Mouse (Mus musculus) forebrain, postnatal 0 days (tissue): ENCODE measurements around the gene Vps8. TPM values are rescaled to one million over a fixed set of nuclear protein-coding genes. Genes with fewer than 3 reads are reported as not detected.

ENCODE experiments used
- ATAC-seq: fragments of 200-750 bp; cut with Nextera tagmentation; 2 replicates; pipeline ENCODE4 v1.8.0; 2017; ENCODE audit warnings: mild to moderate bottlenecking, moderate library complexity
- DNase-seq: peaks from one replicate; pipeline ENCODE4 v3.0.0-alpha.2; 2015
- H3K27ac ChIP-seq: fragments of 300-500 bp; sonication (generic); 2 replicates; pipeline ENCODE4 v1.5.1; 2014; ENCODE audit warnings: low read depth, mild to moderate bottlenecking, antibody characterized with exemption, low read length, moderate library complexity, mixed read lengths
- H3K27me3 ChIP-seq: fragments of 300-500 bp; sonication (generic); 2 replicates; pipeline ENCODE4 v1.6.1; 2014; ENCODE audit warnings: mild to moderate bottlenecking, low read length, mixed read lengths; ENCODE audit not compliant: insufficient read depth
- H3K36me3 ChIP-seq: fragments of 300-500 bp; sonication (generic); 2 replicates; pipeline ENCODE4 v1.6.1; 2014; ENCODE audit warnings: mild to moderate bottlenecking, moderate library complexity; ENCODE audit not compliant: insufficient read depth
- H3K4me1 ChIP-seq: fragments of 300-500 bp; sonication (generic); 2 replicates; pipeline ENCODE4 v1.6.1; 2014; ENCODE audit warnings: antibody characterized with exemption; ENCODE audit not compliant: insufficient read depth
- H3K4me2 ChIP-seq: fragments of 300-500 bp; sonication (generic); 2 replicates; pipeline ENCODE4 v1.6.1; 2014; ENCODE audit warnings: low read depth, mild to moderate bottlenecking, moderate library complexity
- H3K4me3 ChIP-seq: fragments of 300-500 bp; sonication (generic); 2 replicates; pipeline ENCODE4 v1.5.1; 2014; ENCODE audit warnings: low read depth, low read length, mixed read lengths
- H3K9ac ChIP-seq: fragments of 300-500 bp; sonication (generic); 2 replicates; pipeline ENCODE4 v1.6.1; 2014; ENCODE audit warnings: mild to moderate bottlenecking
- H3K9me3 ChIP-seq: fragments of 300-500 bp; sonication (generic); 2 replicates; pipeline ENCODE4 v1.6.1; 2016; ENCODE audit warnings: low read length
- CTCF ChIP-seq: sonication (generic); IDR thresholded peaks from 2 replicates; pipeline ENCODE4 v1.5.1; 2016; ENCODE audit warnings: antibody characterized with exemption, control low read depth, low read depth
- WGBS: fragments of 180-500 bp; shearing (Covaris S2); extraction: QIAGEN DNeasy Blood & Tissue Kit; methylation state at CpG from one replicate; pipeline ENCODE4 v1.1.7; 2014; 5-methylcytosine and 5-hydroxymethylcytosine counted together
- polyA plus RNA-seq: library from polyadenylated mRNA; unstranded; fragments of >200 nt; fragmentation: Nextera tagmentation; extraction: Ambion mirVana; gene quantifications from 2 replicates; pipeline ENCODE4 v1.2.1, GENCODE M21; 2015
- total RNA-seq: library from RNA; depleted of rRNA; stranded (reverse); fragments of >200 nt; gene quantifications from 2 replicates; pipeline ENCODE4 v1.2.3, GENCODE M21; 2014; rRNA removed

Vps8 gene
- total RNA-seq, result 35.9 and 37.9 TPM in 2 replicates
- 20.7 and 24.2 TPM in 2 replicates for polyA plus RNA-seq

DNA sequence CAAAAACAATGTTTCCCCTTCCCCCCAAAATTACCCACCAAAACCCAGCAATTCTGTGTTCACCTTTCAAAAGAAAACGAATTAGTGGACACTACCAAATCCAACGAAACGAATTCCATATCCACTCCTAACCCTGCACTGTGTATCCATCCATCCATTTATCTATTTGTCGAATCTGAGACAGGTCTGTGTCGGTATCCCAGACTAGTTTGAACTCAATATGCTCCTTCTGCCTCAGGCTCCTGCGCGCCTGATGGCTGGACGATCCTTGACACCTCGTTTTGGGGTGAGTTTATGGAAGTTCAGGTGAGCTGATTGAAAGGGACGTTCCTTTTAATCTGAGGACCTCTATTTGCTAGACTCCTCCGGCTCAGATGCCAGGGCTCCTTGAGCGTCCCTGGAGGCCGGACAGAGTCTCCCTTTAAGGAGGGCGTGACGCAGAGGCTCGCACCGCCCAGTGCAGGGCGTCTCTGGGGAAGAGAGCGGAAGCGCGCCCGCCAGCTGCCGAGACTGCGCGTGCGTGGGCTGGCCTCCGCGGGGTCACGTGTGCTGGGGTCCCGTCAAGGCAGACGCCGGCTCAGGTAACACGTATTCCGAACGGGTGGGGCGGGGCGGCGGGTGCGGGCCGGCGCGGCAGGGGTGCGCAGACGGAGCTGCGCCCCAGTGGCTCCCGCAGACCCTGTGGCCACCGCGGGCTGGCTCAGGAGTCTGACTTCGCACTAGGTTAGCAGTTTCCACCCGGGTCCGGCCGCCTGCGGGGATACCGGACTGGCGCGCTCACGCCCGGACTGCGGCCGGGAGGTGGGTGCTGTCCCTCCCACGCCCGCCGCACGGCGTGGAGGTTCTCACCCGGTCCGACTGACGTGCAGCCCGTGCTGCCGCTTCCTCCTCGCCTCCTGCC lies at the start of gene Vps8:
Vps8 (plus strand) TSS at position 474 of the 901 bp plus-strand sequence.
- H3K9me3 ChIP-seq, result no peaks in the 10 kb centered on the region
- peak within 1 kb of the TSS; percentile 86 for H3K9ac ChIP-seq
- peak within 1 kb of the TSS; percentile 95 for H3K4me2 ChIP-seq
- peak; percentile 94 for DNase-seq
- 1% methylated on average over 62 of the region's 71 CpGs for WGBS
- peak within 1 kb of the TSS; percentile 85 for H3K4me3 ChIP-seq
- no peaks in the 10 kb centered on the region for H3K36me3 ChIP-seq
- H3K27ac ChIP-seq, result peak within 1 kb of the TSS; percentile 50; the same call in 1 of the 2 replicates
- H3K4me1 ChIP-seq, result peaks cover 6% of the 10 kb centered on the region; the same call in 1 of the 2 replicates
- ATAC-seq, result peak; percentile 99
- no peaks in the 10 kb centered on the region for H3K27me3 ChIP-seq
- TF ChIP-seq CTCF, result peak; percentile 34

DNA sequence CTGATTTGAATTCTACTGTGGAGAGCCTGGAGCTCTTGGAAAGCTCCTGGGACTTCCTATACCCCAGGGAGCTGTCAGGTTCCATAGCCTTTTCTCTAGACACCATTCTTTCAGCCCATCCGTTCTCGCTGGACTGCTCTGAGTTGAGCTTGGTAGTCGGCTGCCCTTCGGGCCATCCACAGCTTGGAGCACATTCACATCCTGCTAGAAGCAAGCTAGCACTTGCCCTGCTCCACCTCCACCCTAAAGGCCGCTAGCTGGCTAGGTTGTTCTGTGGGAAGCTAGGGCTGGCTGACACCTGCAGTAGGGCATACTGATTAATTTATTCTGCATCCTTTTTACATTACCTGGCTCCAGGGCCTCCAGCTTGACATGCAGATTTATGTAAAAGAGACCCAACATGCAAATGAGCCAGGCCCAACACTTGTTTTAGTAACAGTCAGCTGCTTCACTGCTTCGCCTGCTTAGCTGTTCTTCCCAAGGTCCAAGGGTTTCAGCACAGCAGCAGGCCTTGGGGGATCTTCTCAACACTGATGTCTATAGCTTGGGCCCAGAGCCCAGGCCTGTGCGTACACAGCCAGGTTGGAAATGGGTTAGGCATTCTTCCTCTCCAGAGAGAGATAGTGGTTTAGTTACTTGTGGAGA lies 49.5 kb upstream of the Vps8 start:
- Histone ChIP-seq H3K9ac (no peak overlapping the region), H3K9me3 (no peaks in the 10 kb centered on the region), H3K27ac (no peak overlapping the region), H3K4me1 (0 out of 2 replicates have a peak, but pooled peaks cover 4% of the 10 kb centered on the region), H3K4me3 (no peak overlapping the region), H3K27me3 (no peaks in the 10 kb centered on the region), H3K36me3 (no peaks in the 10 kb centered on the region), H3K4me2 (no peak overlapping the region)
- 62% methylated on average over 7 of the region's 7 CpGs for whole genome bisulfite sequencing
- DNase-seq (no peak), ATAC-seq (0 out of 2 replicates have a peak, but pooled peaks have one; percentile 20)
- no peak for TF ChIP-seq CTCF

DNA sequence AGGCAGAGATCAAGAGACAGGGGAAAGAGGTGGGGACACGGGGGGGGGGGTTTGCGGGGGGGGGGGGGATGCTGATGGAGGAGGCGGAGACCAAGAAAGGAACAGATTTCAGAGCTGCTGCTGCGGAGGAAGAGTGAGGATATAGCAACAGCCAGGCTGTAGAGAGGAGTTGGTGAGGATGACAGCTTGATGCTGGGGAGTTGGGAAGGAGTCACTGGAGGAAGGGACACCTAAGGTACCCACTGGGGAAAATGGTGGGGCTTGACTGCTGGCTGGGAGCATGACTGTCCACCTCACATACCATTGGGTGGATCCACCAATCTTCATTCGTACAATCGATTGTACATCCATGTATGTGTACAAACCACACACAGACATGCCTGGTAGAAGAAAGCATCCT lies 48.9 kb upstream of the Vps8 start:
- Histone ChIP-seq H3K4me2 (no peak overlapping the region), H3K9me3 (no peaks in the 10 kb centered on the region), H3K27me3 (no peaks in the 10 kb centered on the region), H3K27ac (no peak overlapping the region), H3K36me3 (no peaks in the 10 kb centered on the region), H3K4me1 (0 out of 2 replicates have a peak, but pooled peaks cover 4% of the 10 kb centered on the region), H3K9ac (no peak overlapping the region), H3K4me3 (no peak overlapping the region)
- DNase-seq (no peak), ATAC-seq (no peak; the same call in 1 of the 2 replicates)
- TF ChIP-seq CTCF, result no peak
- 82% methylated on average over 3 of the region's 6 CpGs for WGBS

DNA sequence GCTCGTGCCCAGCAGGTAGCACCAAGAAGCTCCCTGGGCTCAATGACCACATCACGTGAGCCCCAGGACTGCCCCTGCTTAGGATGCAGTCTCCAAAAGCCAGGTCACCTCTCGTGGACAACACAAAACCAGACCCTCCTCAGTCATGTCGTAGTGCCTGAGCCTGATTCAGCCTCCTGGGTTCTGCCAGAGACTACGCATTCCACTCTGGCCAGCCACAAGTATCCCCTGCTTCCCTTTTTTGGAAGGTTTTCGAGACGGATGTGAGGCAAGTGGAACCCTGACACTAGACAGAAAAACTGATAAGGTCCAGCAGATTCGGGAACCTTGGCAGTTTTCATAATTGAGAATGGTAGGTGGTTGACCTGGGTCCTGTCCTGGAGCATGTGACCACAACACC lies 47.8 kb upstream of the Vps8 start:
- 83% methylated on average over 8 of the region's 8 CpGs for WGBS
- no peak for TF ChIP-seq CTCF
- H3K27ac ChIP-seq, result no peak overlapping the region
- no peaks in the 10 kb centered on the region for H3K27me3 ChIP-seq
- ATAC-seq (no peak), DNase-seq (no peak)
- H3K4me3 ChIP-seq, result no peak overlapping the region
- no peaks in the 10 kb centered on the region for H3K36me3 ChIP-seq
- H3K4me1 ChIP-seq, result 0 out of 2 replicates have a peak, but pooled peaks cover 4% of the 10 kb centered on the region
- H3K4me2 ChIP-seq, result no peak overlapping the region
- no peaks in the 10 kb centered on the region for H3K9me3 ChIP-seq
- H3K9ac ChIP-seq, result no peak overlapping the region

DNA sequence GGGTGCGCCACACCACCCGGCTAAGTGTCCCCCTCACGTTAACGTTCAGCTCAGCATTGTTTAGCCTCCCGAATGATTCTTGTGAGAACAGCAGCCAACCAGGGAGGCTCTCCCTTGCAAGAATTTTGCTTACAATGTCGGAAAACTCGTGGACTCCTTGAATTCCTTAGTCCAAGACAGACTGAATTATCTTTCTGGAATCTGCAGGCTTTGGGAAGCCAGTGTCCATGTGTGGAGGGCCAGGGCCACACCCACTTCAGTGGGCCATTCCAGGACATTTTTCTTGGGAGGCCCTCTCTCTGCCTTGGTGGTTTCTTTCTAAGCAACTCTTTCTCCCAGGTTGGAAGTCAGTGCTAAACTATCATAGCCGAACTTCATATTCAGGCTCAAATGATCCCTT lies 46.6 kb upstream of the Vps8 start:
- DNase-seq (no peak), ATAC-seq (no peak)
- Histone ChIP-seq H3K9ac (no peak overlapping the region), H3K4me3 (no peak overlapping the region), H3K36me3 (no peaks in the 10 kb centered on the region), H3K9me3 (no peaks in the 10 kb centered on the region), H3K27me3 (no peaks in the 10 kb centered on the region), H3K4me1 (0 out of 2 replicates have a peak, but pooled peaks cover 4% of the 10 kb centered on the region), H3K27ac (no peak overlapping the region), H3K4me2 (no peak overlapping the region)
- 86% methylated on average over 8 of the region's 8 CpGs for WGBS
- no peak for TF ChIP-seq CTCF

DNA sequence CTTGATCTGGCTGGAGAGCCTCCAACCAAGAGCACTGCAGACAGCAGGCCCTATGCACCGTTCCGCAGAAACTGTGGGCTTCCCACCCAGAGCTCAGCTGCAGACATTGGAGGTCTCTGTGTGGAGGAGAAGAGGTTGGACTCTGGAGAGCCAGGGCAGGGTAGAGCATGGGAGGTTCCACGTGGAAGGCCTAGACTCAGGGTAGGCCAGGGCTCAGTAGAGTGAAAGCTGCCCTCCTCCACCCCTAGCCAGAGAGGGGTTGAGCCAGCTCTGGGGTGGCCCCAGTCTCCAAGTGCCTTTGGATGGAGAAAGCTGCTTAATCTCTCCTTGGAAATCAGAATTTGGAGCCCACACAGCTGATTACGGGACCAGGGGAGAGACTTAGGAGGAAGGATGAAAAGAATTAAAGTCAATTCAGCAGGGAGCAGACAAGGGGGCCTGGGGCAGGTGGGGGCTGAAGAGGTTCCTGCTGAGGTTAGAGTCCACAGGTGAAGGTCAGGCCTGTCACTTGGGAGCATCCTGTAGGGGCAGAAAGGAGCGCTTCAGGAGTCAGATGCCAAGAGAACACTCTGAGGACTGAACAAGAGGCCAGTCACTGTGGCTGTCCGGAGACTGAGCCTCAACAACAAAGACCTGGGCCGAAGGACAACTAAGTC lies 45.8 kb upstream of the Vps8 start:
- H3K4me3 ChIP-seq, result no peak overlapping the region
- no peak overlapping the region for H3K4me2 ChIP-seq
- H3K9ac ChIP-seq, result no peak overlapping the region
- TF ChIP-seq CTCF, result no peak
- H3K36me3 ChIP-seq, result no peaks in the 10 kb centered on the region
- H3K27me3 ChIP-seq, result no peaks in the 10 kb centered on the region
- ATAC-seq (no peak), DNase-seq (no peak)
- 0 out of 2 replicates have a peak, but pooled peaks cover 4% of the 10 kb centered on the region for H3K4me1 ChIP-seq
- H3K27ac ChIP-seq, result 0 out of 2 replicates have a peak overlapping the region, but pooled peaks have one; percentile 15
- 47% methylated on average over 7 of the region's 7 CpGs for WGBS
- no peaks in the 10 kb centered on the region for H3K9me3 ChIP-seq
